Mouse (Mus musculus) C2C12 (cell line): ENCODE measurements around the gene Col19a1. TPM values are rescaled to one million over a fixed set of nuclear protein-coding genes. Genes with fewer than 3 reads are reported as not detected.

ENCODE experiments used
- H3K27me3 ChIP-seq: one replicate; pipeline ENCODE4 v1.6.1; 2011; ENCODE audit not compliant: control insufficient read depth, insufficient read depth, insufficient read length
- H3K36me3 ChIP-seq: one replicate; pipeline ENCODE4 v1.6.1; 2011; ENCODE audit not compliant: control insufficient read depth, insufficient read depth
- H3K4me3 ChIP-seq: one replicate; pipeline ENCODE4 v1.5.1; 2011; ENCODE audit warnings: mild to moderate bottlenecking, control low read depth; ENCODE audit not compliant: poor library complexity, insufficient read depth, severe bottlenecking
- H3K79me2 ChIP-seq: one replicate; pipeline ENCODE4 v1.6.1; 2011; ENCODE audit not compliant: control insufficient read depth, insufficient read depth
- H3K79me3 ChIP-seq: one replicate; pipeline ENCODE4 v1.6.1; 2011; ENCODE audit warnings: low read depth, control low read depth
- H3ac ChIP-seq: one replicate; pipeline ENCODE3; 2011; ENCODE audit warnings: low read depth; ENCODE audit not compliant: control insufficient read depth, insufficient read length
- CEBPB ChIP-seq: IDR thresholded peaks from one replicate; pipeline ENCODE4 v1.6.1; 2011; ENCODE audit warnings: low read depth, mild to moderate bottlenecking, control low read depth, moderate library complexity
- CTCF ChIP-seq: IDR thresholded peaks from one replicate; pipeline ENCODE4 v1.5.1; 2011; ENCODE audit not compliant: control insufficient read depth, insufficient read depth, insufficient read length
- FOSL1 ChIP-seq: IDR thresholded peaks from one replicate; pipeline ENCODE4 v1.8.0; 2011; ENCODE audit warnings: mild to moderate bottlenecking, low read length; ENCODE audit not compliant: poor library complexity, insufficient read depth, severe bottlenecking
- MAX ChIP-seq: IDR thresholded peaks from one replicate; pipeline ENCODE4 v1.6.1; 2011; ENCODE audit warnings: mild to moderate bottlenecking, control low read depth
- MYOD1 ChIP-seq: IDR thresholded peaks from one replicate; pipeline ENCODE4 v1.6.1; 2011; ENCODE audit warnings: low read depth; ENCODE audit not compliant: control insufficient read depth, insufficient read length
- MYOG ChIP-seq: IDR thresholded peaks from one replicate; pipeline ENCODE4 v1.6.1; 2011; ENCODE audit not compliant: control insufficient read depth, insufficient read length; ENCODE audit errors: extremely low read depth
- USF1 ChIP-seq: IDR thresholded peaks from one replicate; pipeline ENCODE4 v1.6.1; 2011; ENCODE audit warnings: low read depth, mild to moderate bottlenecking, control low read depth, moderate library complexity
- polyA plus RNA-seq: library from polyadenylated mRNA; unstranded; fragments of >200 nt; fragmentation: generic; extraction: Trizol; gene quantifications from one replicate; pipeline ENCODE4 v1.2.1, GENCODE M21; 2012; ENCODE audit warnings: missing spikeins

Gene Col19a1
- polyA plus RNA-seq, 1 experiment, result 0.01 TPM

GRCm38 (mm10) chr1:24222981-24223612 lies 364.2 kb downstream of the Col19a1 start:
- no peaks in the 10 kb centered on the region for H3K79me3 ChIP-seq
- H3ac ChIP-seq, result no peak overlapping the region
- H3K4me3 ChIP-seq, result no peak overlapping the region
- H3K36me3 ChIP-seq, result no peaks in the 10 kb centered on the region
- TF ChIP-seq FOSL1 (no peak), MYOG (no peak), CTCF (no peak), CEBPB (no peak), MYOD1 (no peak), USF1 (no peak), MAX (no peak)
- no peaks in the 10 kb centered on the region for H3K79me2 ChIP-seq
- H3K27me3 ChIP-seq, result no peaks in the 10 kb centered on the region

GRCm38 (mm10) chr1:24222231-24222630 lies 365.0 kb downstream of the Col19a1 start:
- no peaks in the 10 kb centered on the region for H3K36me3 ChIP-seq
- no peak overlapping the region for H3K4me3 ChIP-seq
- H3K79me2 ChIP-seq, result no peaks in the 10 kb centered on the region
- no peak for TF ChIP-seq MAX
- no peak for TF ChIP-seq CTCF
- no peak for TF ChIP-seq FOSL1
- TF ChIP-seq MYOG, result no peak
- TF ChIP-seq CEBPB, result no peak
- TF ChIP-seq USF1, result no peak
- TF ChIP-seq MYOD1, result no peak
- H3K27me3 ChIP-seq, result no peaks in the 10 kb centered on the region
- H3ac ChIP-seq, result no peak overlapping the region
- no peaks in the 10 kb centered on the region for H3K79me3 ChIP-seq

- no peaks in the 10 kb centered on the region for H3K79me2 ChIP-seq
- H3K4me3 ChIP-seq, result no peak overlapping the region
- no peak overlapping the region for H3ac ChIP-seq
- H3K27me3 ChIP-seq, result no peaks in the 10 kb centered on the region
- H3K79me3 ChIP-seq, result no peaks in the 10 kb centered on the region
- TF ChIP-seq CEBPB (no peak), USF1 (no peak), MYOG (no peak), FOSL1 (no peak), CTCF (no peak), MYOD1 (no peak), MAX (no peak)
- H3K36me3 ChIP-seq, result no peaks in the 10 kb centered on the region
Observed at GRCm38 (mm10) chr1:24219041-24219440, 368.2 kb downstream of the Col19a1 start.

Other genes starting within 250 kb of the Col19a1 start
- gene Lmbrd1, start 91.2 kb upstream of the Col19a1 start, polyA plus RNA-seq, result 13.4 TPM